Mouse (Mus musculus) embryonic facial prominence, embryonic 15.5 days (tissue): ENCODE results near the gene Dnajb6. TPM values are rescaled to one million over a fixed set of nuclear protein-coding genes. Genes with fewer than 3 reads are reported as not detected.
"Not testable (repeated sequence)": the region's sequence is repeated elsewhere in the genome, so short reads cannot be mapped to it uniquely, and the experiment has no call there.

Experiments used
- ATAC-seq: fragments of 200-750 bp; cut with Nextera tagmentation; 2 replicates; pipeline ENCODE4 v1.8.0; 2017; ENCODE audit warnings: low read depth, moderate TSS enrichment; ENCODE audit not compliant: insufficient number of reproducible peaks, low FRiP score, low TSS enrichment
- H3K27ac ChIP-seq: fragments of 300-500 bp; sonication (generic); replicated peaks from 2 replicates; pipeline ENCODE4 v1.5.1; 2015; ENCODE audit warnings: mild to moderate bottlenecking, inconsistent platforms
- H3K27me3 ChIP-seq: fragments of 300-500 bp; sonication (generic); 2 replicates; pipeline ENCODE4 v1.6.1; 2015; ENCODE audit warnings: inconsistent platforms
- H3K36me3 ChIP-seq: fragments of 300-500 bp; sonication (generic); 2 replicates; pipeline ENCODE4 v1.6.1; 2015; ENCODE audit warnings: mild to moderate bottlenecking, inconsistent platforms
- H3K4me1 ChIP-seq: fragments of 300-500 bp; sonication (generic); 2 replicates; pipeline ENCODE4 v1.6.1; 2015; ENCODE audit warnings: inconsistent platforms
- H3K4me2 ChIP-seq: fragments of 300-500 bp; sonication (generic); replicated peaks from 2 replicates; pipeline ENCODE4 v1.6.1; 2015; ENCODE audit warnings: mild to moderate bottlenecking, inconsistent platforms
- H3K4me3 ChIP-seq: fragments of 300-500 bp; sonication (generic); replicated peaks from 2 replicates; pipeline ENCODE4 v1.5.1; 2015; ENCODE audit warnings: mild to moderate bottlenecking, inconsistent platforms
- H3K9ac ChIP-seq: fragments of 300-500 bp; sonication (generic); 2 replicates; pipeline ENCODE4 v1.6.1; 2015; ENCODE audit warnings: inconsistent platforms
- H3K9me3 ChIP-seq: fragments of 300-500 bp; sonication (generic); replicated peaks from 2 replicates; pipeline ENCODE4 v1.6.1; 2016; ENCODE audit warnings: inconsistent platforms
- WGBS: fragments of 180-500 bp; shearing (Covaris S2); methylation state at CpG from one replicate; pipeline ENCODE4 v1.1.7; 2015; 5-methylcytosine and 5-hydroxymethylcytosine counted together
- polyA plus RNA-seq: library from polyadenylated mRNA; unstranded; fragments of >200 nt; fragmentation: Nextera tagmentation; extraction: Ambion mirVana; gene quantifications from 2 replicates; pipeline ENCODE4 v1.2.1, GENCODE M21; 2015

The Dnajb6 gene
- polyA plus RNA-seq, 1 experiment from 2014 or later = 144 TPM

GRCm38 (mm10) chr5:29770935-29771334 is 35.4 kb downstream of the Dnajb6 start:
- Histone ChIP-seq H3K9ac (no peak overlapping the region), H3K27me3 (no peaks in the 10 kb centered on the region), H3K27ac (no peak overlapping the region), H3K36me3 (peaks cover 33% of the 10 kb centered on the region), H3K9me3 (no peaks in the 10 kb centered on the region), H3K4me2 (no peak overlapping the region), H3K4me1 (no peaks in the 10 kb centered on the region), H3K4me3 (no peak overlapping the region)
- 90% methylated on average over 1 of the region's 1 CpGs for WGBS
- ATAC-seq = no peak

- Histone ChIP-seq H3K9me3 (no peaks in the 10 kb centered on the region), H3K27ac (no peak overlapping the region), H3K27me3 (no peaks in the 10 kb centered on the region), H3K4me1 (no peaks in the 10 kb centered on the region), H3K4me2 (no peak overlapping the region), H3K4me3 (no peak overlapping the region), H3K9ac (no peak overlapping the region), H3K36me3 (peaks cover 34% of the 10 kb centered on the region)
- WGBS = 88% methylated on average over 2 of the region's 2 CpGs
- ATAC-seq = no peak
Observed at GRCm38 (mm10) chr5:29772038-29772437, 36.5 kb downstream of the Dnajb6 start.

GRCm38 (mm10) chr5:29772651-29773330 is 37.3 kb downstream of the Dnajb6 start:
- Histone ChIP-seq H3K36me3 (peaks cover 30% of the 10 kb centered on the region), H3K9ac (no peak overlapping the region), H3K4me2 (no peak overlapping the region), H3K27me3 (no peaks in the 10 kb centered on the region), H3K27ac (no peak overlapping the region), H3K4me1 (no peaks in the 10 kb centered on the region), H3K9me3 (no peaks in the 10 kb centered on the region), H3K4me3 (no peak overlapping the region)
- no peak for ATAC-seq
- WGBS = 75% methylated on average over 4 of the region's 4 CpGs

GRCm38 (mm10) chr5:29773460-29774150 is 38.1 kb downstream of the Dnajb6 start:
- Histone ChIP-seq H3K9ac (no peak overlapping the region), H3K4me1 (no peaks in the 10 kb centered on the region), H3K4me3 (no peak overlapping the region), H3K27me3 (no peaks in the 10 kb centered on the region), H3K27ac (no peak overlapping the region), H3K36me3 (peaks cover 29% of the 10 kb centered on the region), H3K9me3 (no peaks in the 10 kb centered on the region), H3K4me2 (no peak overlapping the region)
- 85% methylated on average over 13 of the region's 13 CpGs for WGBS
- ATAC-seq = no peak

GRCm38 (mm10) chr5:29775437-29775836 is 39.9 kb downstream of the Dnajb6 start:
- ATAC-seq = no peak
- no peaks in the 10 kb centered on the region for H3K4me1 ChIP-seq
- H3K9ac ChIP-seq = no peak overlapping the region
- H3K4me2 ChIP-seq = no peak overlapping the region
- H3K27me3 ChIP-seq = no peaks in the 10 kb centered on the region
- H3K4me3 ChIP-seq = no peak overlapping the region
- no peak overlapping the region for H3K27ac ChIP-seq
- no peaks in the 10 kb centered on the region for H3K9me3 ChIP-seq
- H3K36me3 ChIP-seq = peaks cover 31% of the 10 kb centered on the region
- 78% methylated on average over 5 of the region's 5 CpGs for WGBS

GRCm38 (mm10) chr5:29778029-29778428 is 42.5 kb downstream of the Dnajb6 start:
- ATAC-seq = no peak
- peaks cover 33% of the 10 kb centered on the region for H3K36me3 ChIP-seq
- 92% methylated on average over 6 of the region's 6 CpGs for WGBS
- H3K9ac ChIP-seq = no peak overlapping the region
- H3K4me1 ChIP-seq = no peaks in the 10 kb centered on the region
- no peak overlapping the region for H3K4me3 ChIP-seq
- no peak overlapping the region for H3K4me2 ChIP-seq
- H3K27ac ChIP-seq = no peak overlapping the region
- H3K27me3 ChIP-seq = no peaks in the 10 kb centered on the region
- no peaks in the 10 kb centered on the region for H3K9me3 ChIP-seq

- 89% methylated on average over 9 of the region's 9 CpGs for WGBS
Observed at GRCm38 (mm10) chr5:29779733-29780132, 44.2 kb downstream of the Dnajb6 start.

GRCm38 (mm10) chr5:29782261-29782660 is 46.8 kb downstream of the Dnajb6 start:
- peaks cover 30% of the 10 kb centered on the region for H3K36me3 ChIP-seq

More at GRCm38 (mm10) chr5:29779733-29780132, 44.2 kb downstream of the Dnajb6 start:
- ATAC-seq, H3K27ac ChIP-seq, H3K27me3 ChIP-seq, H3K9me3 ChIP-seq, H3K4me1 ChIP-seq, H3K9ac ChIP-seq, H3K4me2 ChIP-seq, H3K4me3 ChIP-seq: not testable (repeated sequence)
- H3K36me3 ChIP-seq = peaks cover 33% of the 10 kb centered on the region

GRCm38 (mm10) chr5:29784906-29785305 is 49.4 kb downstream of the Dnajb6 start:
- not testable (repeated sequence) for H3K4me1 ChIP-seq, H3K4me2 ChIP-seq, H3K4me3 ChIP-seq, ATAC-seq, H3K27ac ChIP-seq, H3K27me3 ChIP-seq, H3K9ac ChIP-seq, H3K9me3 ChIP-seq
- 89% methylated on average over 9 of the region's 13 CpGs for WGBS
- peaks cover 16% of the 10 kb centered on the region for H3K36me3 ChIP-seq

More at GRCm38 (mm10) chr5:29782261-29782660, 46.8 kb downstream of the Dnajb6 start:
- WGBS = 89% methylated on average over 3 of the region's 3 CpGs
- Histone ChIP-seq H3K4me1 (no peaks in the 10 kb centered on the region), H3K4me3 (no peak overlapping the region), H3K27me3 (no peaks in the 10 kb centered on the region), H3K4me2 (no peak overlapping the region), H3K27ac (no peak overlapping the region), H3K9ac (no peak overlapping the region), H3K9me3 (no peaks in the 10 kb centered on the region)
- ATAC-seq = no peak

- WGBS = 88% methylated on average over 1 of the region's 11 CpGs
- not testable (repeated sequence) for ATAC-seq, H3K9me3 ChIP-seq
Observed at GRCm38 (mm10) chr5:29785953-29786352, 50.5 kb downstream of the Dnajb6 start.

GRCm38 (mm10) chr5:29794933-29795332 is 59.4 kb downstream of the Dnajb6 start:
- WGBS = 92% methylated on average over 8 of the region's 8 CpGs
- H3K9ac ChIP-seq, ATAC-seq: not testable (repeated sequence)

More at GRCm38 (mm10) chr5:29785953-29786352, 50.5 kb downstream of the Dnajb6 start:
- peaks cover 11% of the 10 kb centered on the region; the same call in 1 of the 2 replicates for H3K36me3 ChIP-seq
- H3K27ac ChIP-seq, H3K4me1 ChIP-seq, H3K4me2 ChIP-seq, H3K4me3 ChIP-seq, H3K9ac ChIP-seq, H3K27me3 ChIP-seq: not testable (repeated sequence)

More at GRCm38 (mm10) chr5:29794933-29795332, 59.4 kb downstream of the Dnajb6 start:
- H3K4me2 ChIP-seq, H3K27ac ChIP-seq, H3K4me3 ChIP-seq, H3K9me3 ChIP-seq, H3K36me3 ChIP-seq, H3K4me1 ChIP-seq, H3K27me3 ChIP-seq: not testable (repeated sequence)
